8 mouse cellular contexts compared by ENCODE assay signal in genomic region chrX:37110193-37110880, GRCm38 (mm10). TPM values are rescaled to one million over a fixed set of nuclear protein-coding genes. Genes with fewer than 3 reads are reported as not detected.
DNase-seq lines count a peak whose midpoint lies in the region; ATAC-seq and TF ChIP-seq lines count a peak whose summit lies in the region.

TSS of gene Upf3b (minus strand) at chrX:37110322.

- in situ Hi-C loops in ES-E14 (cut with MboI; ENCODE audit: low sequenced_read_pairs in 2 of 2, unreplicated experiment in 2 of 2), result no loop called here

- H3K4me3 ChIP-seq in ES-E14 (ENCODE audit: insufficient read depth in 1 of 2, low read depth in 1 of 2, low read length in 2 of 2, poor library complexity in 1 of 2, severe bottlenecking in 1 of 2), result peak within 1 kb of the TSS; percentile 80 to 93
- H3K4me3 ChIP-seq in forebrain, embryonic 15.5 days, result peak within 1 kb of the TSS; percentile 61
- H3K4me3 ChIP-seq in lung, adult 2 months (replicated peaks; ENCODE audit: extremely low read depth, low read depth, low read length), result peak within 1 kb of the TSS; percentile 89

- no peak for TF ChIP-seq CTCF in lung, adult 2 months (IDR thresholded peaks at IDR 0.05; ENCODE audit: insufficient read depth, low read length)

- TF ChIP-seq POLR2A in lung, adult 2 months (IDR thresholded peaks at IDR 0.05; ENCODE audit: borderline replicate concordance, extremely low read depth, low read depth, low read length), result peak; percentile 77; the same call in 1 of the 2 replicates

- peak; percentile 91 for DNase-seq in ES-E14 (ENCODE audit: low read depth, low spot score)
- DNase-seq in cerebellum, adult 11-12 months, result peak; percentile 96
- DNase-seq in heart, postnatal 25 days (ENCODE audit: low spot score), result peak; percentile 90
- DNase-seq in layer of hippocampus, adult 18-20 months (ENCODE audit: low spot score in 2 of 2), result peak; percentile 88 to 94
- DNase-seq in lung, adult 2 months, result peak; percentile 74
- peak; percentile 89 to 95 for DNase-seq in thymus, adult 18-20 months

- peak within 1 kb of the TSS; percentile 60 for H3K4me2 ChIP-seq in forebrain, embryonic 15.5 days (replicated peaks)

- peak within 1 kb of the TSS; percentile 93 for H3K9ac ChIP-seq in ES-E14 (ENCODE audit: insufficient read depth, low read depth, low read length, poor library complexity, severe bottlenecking)
- H3K9ac ChIP-seq in forebrain, embryonic 15.5 days (replicated peaks), result peak within 1 kb of the TSS; percentile 71

- H3K36me3 ChIP-seq in ES-E14 (ENCODE audit: control insufficient read depth, insufficient read depth, low read length, poor library complexity, severe bottlenecking), result no peaks in the 10 kb centered on the region; the same call in 1 of the 2 replicates
- H3K36me3 ChIP-seq in forebrain, embryonic 15.5 days, result no peaks in the 10 kb centered on the region

- no peaks in the 10 kb centered on the region for H3K9me3 ChIP-seq in ES-E14 (ENCODE audit: control insufficient read depth, insufficient read depth, low read depth, low read length)
- H3K9me3 ChIP-seq in forebrain, embryonic 15.5 days, result no peaks in the 10 kb centered on the region

- no peaks in the 10 kb centered on the region for H3K4me1 ChIP-seq in ES-E14 (ENCODE audit: control insufficient read depth in 2 of 2, insufficient read depth in 2 of 2, low read length in 2 of 2, poor library complexity in 1 of 2)
- peaks cover 9% of the 10 kb centered on the region; the same call in 1 of the 2 replicates for H3K4me1 ChIP-seq in forebrain, embryonic 15.5 days
- 0 out of 2 replicates have a peak, but pooled peaks cover 2% of the 10 kb centered on the region for H3K4me1 ChIP-seq in lung, adult 2 months (ENCODE audit: control insufficient read depth, insufficient read depth, low read length)

- no peaks in the 10 kb centered on the region for H3K27me3 ChIP-seq in forebrain, embryonic 15.5 days

- intact Hi-C loops in heart, postnatal 25 days (cut with DNase I), result loop anchor here (2.0 kb wide), 1 partner anchor 16 kb away; the partner anchor contains the start of gene Nkap

- H3K27ac ChIP-seq in ES-E14 (ENCODE audit: insufficient read depth, low read depth, low read length, poor library complexity, severe bottlenecking), result peak within 1 kb of the TSS; percentile 66
- H3K27ac ChIP-seq in forebrain, embryonic 15.5 days (replicated peaks), result peak within 1 kb of the TSS; percentile 88

- WGBS in forebrain, embryonic 15.5 days, result 19% methylated on average over 30 of the region's 30 CpGs
- 27% methylated on average over 30 of the region's 30 CpGs for WGBS in lung, adult 2 months

- ATAC-seq in forebrain, embryonic 15.5 days (replicated peaks), result peak; percentile 99
- peak; percentile 98 for ATAC-seq in neutrophil, adult 5-6 weeks (ENCODE audit: extremely low read depth, insufficient number of reproducible peaks, low FRiP score, poor library complexity, severe bottlenecking)

TF ChIP-seq in ES-E14, 5 proteins besides CTCF, POLR2A, EP300 and RAD21:
- TF ChIP-seq CHD2 (IDR thresholded peaks at IDR 0.05; ENCODE audit: low read depth, low read length) (peak; percentile 89), HCFC1 (IDR thresholded peaks at IDR 0.05; ENCODE audit: borderline replicate concordance, insufficient read depth, low read length) (peak; percentile 87), MAFK (IDR thresholded peaks at IDR 0.05; ENCODE audit: insufficient read depth, low read depth, low read length) (no peak)

RNA-seq across cellular contexts. Expression of gene Upf3b, which starts in this region (rescaled TPM):
- 15.0 and 18.8 TPM in 2 replicates for total RNA-seq in ES-E14 (2012; rRNA removed)
- 27.2 and 30.3 TPM in 2 replicates for polyA plus RNA-seq in forebrain, embryonic 15.5 days (2015; fragmentation: Nextera tagmentation; extraction: Ambion mirVana)
- total RNA-seq in heart, postnatal 25 days (2021), result 1 to 10 TPM; 6.8 to 7.0 TPM
- total RNA-seq in layer of hippocampus, adult 18-20 months (2021), result 10 to 100 TPM; 18.4 to 18.9 TPM
- polyA plus RNA-seq in lung, adult 2 months (2012; rRNA removed), result 2.9 and 4.7 TPM in 2 replicates
- 51.4 and 64.9 TPM in 2 replicates for total RNA-seq in neutrophil, adult 5-6 weeks (2017)

Comparison
In these comparisons a context has a peak if more than half of its experiments do, and no peak if none do; other contexts are left out.
1. Peak in every context shown above with its lines: DNase-seq, ATAC-seq, H3K4me3 ChIP-seq and H3K27ac ChIP-seq.